Mouse (Mus musculus): ENCODE measurements around the gene Egfl6. TPM values are rescaled to one million over a fixed set of nuclear protein-coding genes. Genes with fewer than 3 reads are reported as not detected.
A peak's percentile ranks its signal among the peaks of the same experiment; 100 is the strongest.

Egfl6 gene
- polyA plus RNA-seq, 1 experiment from 2014 or later: 1.6 TPM

DNA sequence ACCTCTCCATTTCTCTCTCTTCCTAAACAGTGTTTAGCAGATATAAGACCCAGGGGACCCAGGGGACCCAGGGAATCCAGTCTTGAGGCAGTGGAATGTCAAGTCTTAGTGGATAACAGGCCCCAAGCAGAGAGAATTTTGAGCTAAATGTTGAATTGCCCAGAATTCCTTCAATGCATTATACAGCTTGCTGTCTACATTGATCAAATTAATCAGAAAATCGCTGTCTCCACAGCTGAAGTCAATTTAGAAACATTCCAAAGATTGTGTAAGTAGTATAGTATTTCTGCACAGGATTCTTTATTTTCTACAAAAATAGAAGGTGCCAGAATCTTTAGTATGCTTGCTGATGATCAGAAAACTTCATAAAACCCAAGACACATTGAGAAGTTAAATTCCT lies 9.4 kb downstream of the Egfl6 start:
- no peaks in the 10 kb centered on the region for H3K36me3 ChIP-seq (ENCODE audit: control insufficient read depth, insufficient read depth, low read length)
- H3K4me2 ChIP-seq (ENCODE audit: low read length): no peak overlapping the region
- H3K4me3 ChIP-seq (replicated peaks; ENCODE audit: low read depth, low read length): no peak overlapping the region
- no peak overlapping the region for H3K9ac ChIP-seq (replicated peaks; ENCODE audit: low read length)
- WGBS: 66% methylated on average over 1 of the region's 1 CpGs
- H3K27ac ChIP-seq (replicated peaks; ENCODE audit: low read depth, low read length): no peak overlapping the region
- H3K27me3 ChIP-seq (ENCODE audit: control insufficient read depth, insufficient read depth, low read length): no peaks in the 10 kb centered on the region
- H3K9me3 ChIP-seq (ENCODE audit: control insufficient read depth, low read length): no peaks in the 10 kb centered on the region
- ATAC-seq (ENCODE audit: low FRiP score, low TSS enrichment): no peak
- H3K4me1 ChIP-seq (ENCODE audit: control insufficient read depth, insufficient read depth, low read length): no peaks in the 10 kb centered on the region
- no peak for DNase-seq

- Histone ChIP-seq H3K4me2 (ENCODE audit: low read length) (no peak overlapping the region), H3K36me3 (ENCODE audit: control insufficient read depth, insufficient read depth, low read length) (no peaks in the 10 kb centered on the region), H3K27ac (replicated peaks; ENCODE audit: low read depth, low read length) (no peak overlapping the region), H3K4me1 (ENCODE audit: control insufficient read depth, insufficient read depth, low read length) (no peaks in the 10 kb centered on the region), H3K27me3 (ENCODE audit: control insufficient read depth, insufficient read depth, low read length) (no peaks in the 10 kb centered on the region), H3K9ac (replicated peaks; ENCODE audit: low read length) (no peak overlapping the region), H3K4me3 (replicated peaks; ENCODE audit: low read depth, low read length) (no peak overlapping the region), H3K9me3 (ENCODE audit: control insufficient read depth, low read length) (no peaks in the 10 kb centered on the region)
- no peak for DNase-seq
- no peak for ATAC-seq (ENCODE audit: low FRiP score, low TSS enrichment)
- WGBS: 88% methylated on average over 6 of the region's 6 CpGs
Measured at GRCm38 (mm10) chrX:166565983-166566382, 19.5 kb downstream of the Egfl6 start.

DNA sequence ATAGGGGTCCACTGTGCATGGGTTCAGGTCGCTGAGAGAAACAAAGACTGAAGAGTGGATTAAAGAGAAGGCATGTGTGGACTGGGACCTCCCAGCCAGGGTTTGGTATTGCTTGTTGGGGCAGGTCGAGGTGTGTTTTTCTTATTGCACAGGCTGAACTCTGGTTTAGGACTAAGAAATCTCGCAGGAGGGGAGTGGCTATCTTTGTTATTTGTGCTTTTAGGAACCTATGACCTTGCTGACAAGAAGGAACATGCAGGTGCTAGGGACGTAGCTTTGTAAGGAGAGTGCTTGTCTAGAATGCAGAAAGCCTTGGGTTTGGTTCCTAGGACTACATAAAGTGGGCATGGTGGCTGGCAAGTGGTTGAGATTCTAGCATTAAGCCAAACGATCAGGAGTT lies 20.1 kb downstream of the Egfl6 start:
- no peak overlapping the region for H3K9ac ChIP-seq (replicated peaks; ENCODE audit: low read length)
- ATAC-seq (ENCODE audit: low FRiP score, low TSS enrichment) (no peak), DNase-seq (no peak)
- WGBS: 61% methylated on average over 5 of the region's 5 CpGs
- H3K27ac ChIP-seq (replicated peaks; ENCODE audit: low read depth, low read length): no peak overlapping the region
- no peaks in the 10 kb centered on the region for H3K36me3 ChIP-seq (ENCODE audit: control insufficient read depth, insufficient read depth, low read length)
- H3K9me3 ChIP-seq (ENCODE audit: control insufficient read depth, low read length): no peaks in the 10 kb centered on the region
- H3K4me1 ChIP-seq (ENCODE audit: control insufficient read depth, insufficient read depth, low read length): no peaks in the 10 kb centered on the region
- no peak overlapping the region for H3K4me2 ChIP-seq (ENCODE audit: low read length)
- H3K4me3 ChIP-seq (replicated peaks; ENCODE audit: low read depth, low read length): no peak overlapping the region
- no peaks in the 10 kb centered on the region for H3K27me3 ChIP-seq (ENCODE audit: control insufficient read depth, insufficient read depth, low read length)

GRCm38 (mm10) chrX:166564900-166565299 lies 20.6 kb downstream of the Egfl6 start:
- H3K9ac ChIP-seq (replicated peaks; ENCODE audit: low read length): no peak overlapping the region
- DNase-seq (no peak), ATAC-seq (ENCODE audit: low FRiP score, low TSS enrichment) (no peak)
- no peaks in the 10 kb centered on the region for H3K4me1 ChIP-seq (ENCODE audit: control insufficient read depth, insufficient read depth, low read length)
- no peaks in the 10 kb centered on the region for H3K9me3 ChIP-seq (ENCODE audit: control insufficient read depth, low read length)
- no peaks in the 10 kb centered on the region for H3K27me3 ChIP-seq (ENCODE audit: control insufficient read depth, insufficient read depth, low read length)
- H3K27ac ChIP-seq (replicated peaks; ENCODE audit: low read depth, low read length): no peak overlapping the region
- H3K4me3 ChIP-seq (replicated peaks; ENCODE audit: low read depth, low read length): no peak overlapping the region
- no peaks in the 10 kb centered on the region for H3K36me3 ChIP-seq (ENCODE audit: control insufficient read depth, insufficient read depth, low read length)
- 77% methylated on average over 5 of the region's 5 CpGs for WGBS
- no peak overlapping the region for H3K4me2 ChIP-seq (ENCODE audit: low read length)

DNA sequence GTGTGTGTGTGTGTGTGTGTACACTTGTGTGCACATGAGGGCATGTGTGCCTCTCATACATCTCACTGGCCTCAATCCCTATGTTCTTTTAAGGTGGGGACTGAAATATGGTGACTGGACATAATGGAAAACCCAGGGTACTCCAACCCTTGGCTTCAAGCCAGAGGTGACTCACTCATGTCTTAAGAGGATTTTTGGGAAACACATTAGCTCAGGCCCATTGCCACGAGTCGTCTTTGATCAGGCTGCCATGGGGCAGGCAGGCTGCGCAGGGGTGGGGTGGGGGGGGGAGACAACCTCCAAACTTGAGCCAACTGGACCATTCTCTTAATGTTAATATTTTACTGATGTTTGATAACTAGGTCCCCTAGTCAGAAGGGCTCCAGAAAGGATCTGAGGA lies 26.2 kb downstream of the Egfl6 start:
- ATAC-seq (ENCODE audit: low FRiP score, low TSS enrichment): no peak
- H3K27ac ChIP-seq (replicated peaks; ENCODE audit: low read depth, low read length): no peak overlapping the region
- peak; percentile 1 for DNase-seq
- no peaks in the 10 kb centered on the region for H3K9me3 ChIP-seq (ENCODE audit: control insufficient read depth, low read length)
- no peaks in the 10 kb centered on the region for H3K27me3 ChIP-seq (ENCODE audit: control insufficient read depth, insufficient read depth, low read length)
- no peaks in the 10 kb centered on the region for H3K4me1 ChIP-seq (ENCODE audit: control insufficient read depth, insufficient read depth, low read length)
- H3K9ac ChIP-seq (replicated peaks; ENCODE audit: low read length): no peak overlapping the region
- 76% methylated on average over 3 of the region's 3 CpGs for WGBS
- no peak overlapping the region for H3K4me3 ChIP-seq (replicated peaks; ENCODE audit: low read depth, low read length)
- no peaks in the 10 kb centered on the region for H3K36me3 ChIP-seq (ENCODE audit: control insufficient read depth, insufficient read depth, low read length)
- no peak overlapping the region for H3K4me2 ChIP-seq (ENCODE audit: low read length)

- Histone ChIP-seq H3K4me2 (ENCODE audit: low read length) (no peak overlapping the region), H3K27me3 (ENCODE audit: control insufficient read depth, insufficient read depth, low read length) (no peaks in the 10 kb centered on the region), H3K4me3 (replicated peaks; ENCODE audit: low read depth, low read length) (no peak overlapping the region), H3K9ac (replicated peaks; ENCODE audit: low read length) (no peak overlapping the region), H3K27ac (replicated peaks; ENCODE audit: low read depth, low read length) (no peak overlapping the region), H3K36me3 (ENCODE audit: control insufficient read depth, insufficient read depth, low read length) (no peaks in the 10 kb centered on the region), H3K4me1 (ENCODE audit: control insufficient read depth, insufficient read depth, low read length) (no peaks in the 10 kb centered on the region), H3K9me3 (ENCODE audit: control insufficient read depth, low read length) (no peaks in the 10 kb centered on the region)
- no peak for DNase-seq
- 87% methylated on average over 7 of the region's 7 CpGs for WGBS
- no peak for ATAC-seq (ENCODE audit: low FRiP score, low TSS enrichment)
Measured at GRCm38 (mm10) chrX:166552355-166552754, 33.2 kb downstream of the Egfl6 start.

DNA sequence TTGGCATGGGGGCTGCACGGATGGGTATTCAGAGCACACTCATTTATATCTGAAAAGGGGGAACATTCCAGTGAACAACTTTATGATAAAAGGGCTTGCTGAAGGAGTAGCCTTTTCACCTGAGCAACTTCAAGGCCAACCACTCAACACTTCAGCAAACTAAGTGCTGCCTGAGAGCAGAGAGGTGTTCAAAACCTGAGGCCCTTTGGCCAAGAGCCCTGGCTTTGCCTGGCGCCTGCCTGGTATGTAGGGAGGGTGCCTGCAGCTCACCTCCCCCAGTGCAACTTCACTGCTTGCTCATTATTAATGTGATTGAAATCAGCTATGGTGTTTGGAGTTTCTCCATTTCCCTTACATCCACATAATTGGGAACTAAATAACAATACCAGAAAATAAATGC lies 39.0 kb downstream of the Egfl6 start:
- H3K27ac ChIP-seq (replicated peaks; ENCODE audit: low read depth, low read length): no peak overlapping the region
- H3K9me3 ChIP-seq (ENCODE audit: control insufficient read depth, low read length): no peaks in the 10 kb centered on the region
- WGBS: 77% methylated on average over 2 of the region's 2 CpGs
- no peaks in the 10 kb centered on the region for H3K27me3 ChIP-seq (ENCODE audit: control insufficient read depth, insufficient read depth, low read length)
- H3K4me1 ChIP-seq (ENCODE audit: control insufficient read depth, insufficient read depth, low read length): no peaks in the 10 kb centered on the region
- no peaks in the 10 kb centered on the region for H3K36me3 ChIP-seq (ENCODE audit: control insufficient read depth, insufficient read depth, low read length)
- DNase-seq (no peak), ATAC-seq (ENCODE audit: low FRiP score, low TSS enrichment) (no peak)
- no peak overlapping the region for H3K9ac ChIP-seq (replicated peaks; ENCODE audit: low read length)
- no peak overlapping the region for H3K4me3 ChIP-seq (replicated peaks; ENCODE audit: low read depth, low read length)
- H3K4me2 ChIP-seq (ENCODE audit: low read length): no peak overlapping the region

DNA sequence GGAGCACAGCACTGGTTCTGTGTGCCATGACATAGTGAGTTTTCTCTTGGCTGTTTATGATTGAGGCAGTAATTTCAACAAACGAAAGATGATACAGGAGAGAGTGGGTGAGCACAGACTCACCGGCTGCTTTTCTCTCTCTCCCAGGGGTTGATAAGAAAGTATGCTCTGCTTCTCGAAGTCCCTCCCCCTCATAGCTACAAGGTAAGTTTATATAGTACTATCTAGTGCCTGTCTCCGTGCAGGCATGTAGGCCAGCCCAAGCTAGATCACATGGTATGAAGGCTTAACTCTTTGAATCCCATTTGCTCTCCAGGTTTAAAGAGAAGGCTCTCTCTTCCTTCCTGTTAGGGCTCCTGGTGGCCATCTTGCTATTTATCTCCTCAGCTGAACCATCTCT lies 50.4 kb downstream of the Egfl6 start:
- 74% methylated on average over 4 of the region's 4 CpGs for WGBS
- H3K27me3 ChIP-seq (ENCODE audit: control insufficient read depth, insufficient read depth, low read length): no peaks in the 10 kb centered on the region
- H3K27ac ChIP-seq (replicated peaks; ENCODE audit: low read depth, low read length): no peak overlapping the region
- no peaks in the 10 kb centered on the region for H3K36me3 ChIP-seq (ENCODE audit: control insufficient read depth, insufficient read depth, low read length)
- H3K4me2 ChIP-seq (ENCODE audit: low read length): no peak overlapping the region
- no peaks in the 10 kb centered on the region for H3K4me1 ChIP-seq (ENCODE audit: control insufficient read depth, insufficient read depth, low read length)
- ATAC-seq (ENCODE audit: low FRiP score, low TSS enrichment): no peak
- no peak overlapping the region for H3K9ac ChIP-seq (replicated peaks; ENCODE audit: low read length)
- no peak overlapping the region for H3K4me3 ChIP-seq (replicated peaks; ENCODE audit: low read depth, low read length)
- no peak for DNase-seq
- no peaks in the 10 kb centered on the region for H3K9me3 ChIP-seq (ENCODE audit: control insufficient read depth, low read length)

- H3K9me3 ChIP-seq (ENCODE audit: control insufficient read depth, low read length): no peaks in the 10 kb centered on the region
- ATAC-seq (ENCODE audit: low FRiP score, low TSS enrichment): no peak
- H3K27me3 ChIP-seq (ENCODE audit: control insufficient read depth, insufficient read depth, low read length): no peaks in the 10 kb centered on the region
- H3K4me2 ChIP-seq (ENCODE audit: low read length): no peak overlapping the region
- H3K9ac ChIP-seq (replicated peaks; ENCODE audit: low read length): no peak overlapping the region
- H3K4me1 ChIP-seq (ENCODE audit: control insufficient read depth, insufficient read depth, low read length): no peaks in the 10 kb centered on the region
- no peak overlapping the region for H3K4me3 ChIP-seq (replicated peaks; ENCODE audit: low read depth, low read length)
- DNase-seq: no peak
- 81% methylated on average over 4 of the region's 4 CpGs for WGBS
- H3K36me3 ChIP-seq (ENCODE audit: control insufficient read depth, insufficient read depth, low read length): no peaks in the 10 kb centered on the region
- H3K27ac ChIP-seq (replicated peaks; ENCODE audit: low read depth, low read length): no peak overlapping the region
Measured at GRCm38 (mm10) chrX:166533432-166533831, 52.1 kb downstream of the Egfl6 start.

Data from midbrain, embryonic 14.5 days (tissue).